Mouse (Mus musculus): ENCODE measurements around the gene Thbd. TPM values are rescaled to one million over a fixed set of nuclear protein-coding genes. Genes with fewer than 3 reads are reported as not detected.
A peak's percentile ranks its signal among the peaks of the same experiment; 100 is the strongest.

The Thbd gene
- polyA plus RNA-seq, 1 experiment from 2014 or later = 18.3 TPM

GRCm38 (mm10) chr2:148397015-148397783 is 10.8 kb downstream of the Thbd start:
- no peak overlapping the region for H3K4me3 ChIP-seq (ENCODE audit: low read depth, low read length)
- H3K9ac ChIP-seq (ENCODE audit: low read depth, low read length) = no peak overlapping the region
- H3K4me2 ChIP-seq (replicated peaks; ENCODE audit: low read depth) = no peak overlapping the region
- H3K27ac ChIP-seq (ENCODE audit: low read depth, low read length) = no peak overlapping the region
- peaks cover 7% of the 10 kb centered on the region for H3K27me3 ChIP-seq (replicated peaks; ENCODE audit: control insufficient read depth, insufficient read depth, low read length)
- H3K9me3 ChIP-seq (ENCODE audit: control insufficient read depth) = no peaks in the 10 kb centered on the region
- no peak for TF ChIP-seq CTCF (IDR thresholded peaks at IDR 0.05; ENCODE audit: low read depth)
- H3K36me3 ChIP-seq (ENCODE audit: control insufficient read depth, insufficient read depth) = no peaks in the 10 kb centered on the region
- ATAC-seq = no peak
- peaks cover 11% of the 10 kb centered on the region; the same call in 1 of the 2 replicates for H3K4me1 ChIP-seq (replicated peaks; ENCODE audit: control insufficient read depth, insufficient read depth, low read length)
- 47% methylated on average over 11 of the region's 11 CpGs for WGBS

DNA sequence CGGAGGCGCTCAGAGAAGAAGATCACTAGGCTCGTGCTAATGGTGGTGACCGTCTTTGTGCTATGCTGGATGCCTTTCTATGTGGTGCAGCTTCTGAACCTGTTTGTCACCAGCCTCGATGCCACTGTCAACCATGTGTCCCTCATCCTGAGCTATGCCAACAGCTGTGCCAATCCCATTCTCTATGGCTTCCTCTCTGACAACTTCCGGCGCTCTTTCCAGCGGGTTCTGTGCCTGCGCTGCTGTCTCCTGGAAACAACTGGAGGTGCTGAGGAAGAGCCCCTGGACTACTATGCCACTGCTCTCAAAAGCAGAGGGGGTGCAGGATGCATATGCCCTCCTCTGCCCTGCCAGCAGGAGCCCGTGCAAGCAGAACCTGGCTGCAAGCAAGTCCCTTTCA is 11.8 kb downstream of the Thbd start:
- Histone ChIP-seq H3K27ac (ENCODE audit: low read depth, low read length) (no peak overlapping the region), H3K4me2 (replicated peaks; ENCODE audit: low read depth) (peak overlapping the region; percentile 90), H3K9ac (ENCODE audit: low read depth, low read length) (no peak overlapping the region), H3K27me3 (replicated peaks; ENCODE audit: control insufficient read depth, insufficient read depth, low read length) (peaks cover 7% of the 10 kb centered on the region), H3K4me1 (replicated peaks; ENCODE audit: control insufficient read depth, insufficient read depth, low read length) (peaks cover 11% of the 10 kb centered on the region; the same call in 1 of the 2 replicates), H3K4me3 (ENCODE audit: low read depth, low read length) (no peak overlapping the region), H3K36me3 (ENCODE audit: control insufficient read depth, insufficient read depth) (no peaks in the 10 kb centered on the region), H3K9me3 (ENCODE audit: control insufficient read depth) (no peaks in the 10 kb centered on the region)
- 70% methylated on average over 10 of the region's 10 CpGs for WGBS
- no peak for TF ChIP-seq CTCF (IDR thresholded peaks at IDR 0.05; ENCODE audit: low read depth)
- no peak for ATAC-seq

DNA sequence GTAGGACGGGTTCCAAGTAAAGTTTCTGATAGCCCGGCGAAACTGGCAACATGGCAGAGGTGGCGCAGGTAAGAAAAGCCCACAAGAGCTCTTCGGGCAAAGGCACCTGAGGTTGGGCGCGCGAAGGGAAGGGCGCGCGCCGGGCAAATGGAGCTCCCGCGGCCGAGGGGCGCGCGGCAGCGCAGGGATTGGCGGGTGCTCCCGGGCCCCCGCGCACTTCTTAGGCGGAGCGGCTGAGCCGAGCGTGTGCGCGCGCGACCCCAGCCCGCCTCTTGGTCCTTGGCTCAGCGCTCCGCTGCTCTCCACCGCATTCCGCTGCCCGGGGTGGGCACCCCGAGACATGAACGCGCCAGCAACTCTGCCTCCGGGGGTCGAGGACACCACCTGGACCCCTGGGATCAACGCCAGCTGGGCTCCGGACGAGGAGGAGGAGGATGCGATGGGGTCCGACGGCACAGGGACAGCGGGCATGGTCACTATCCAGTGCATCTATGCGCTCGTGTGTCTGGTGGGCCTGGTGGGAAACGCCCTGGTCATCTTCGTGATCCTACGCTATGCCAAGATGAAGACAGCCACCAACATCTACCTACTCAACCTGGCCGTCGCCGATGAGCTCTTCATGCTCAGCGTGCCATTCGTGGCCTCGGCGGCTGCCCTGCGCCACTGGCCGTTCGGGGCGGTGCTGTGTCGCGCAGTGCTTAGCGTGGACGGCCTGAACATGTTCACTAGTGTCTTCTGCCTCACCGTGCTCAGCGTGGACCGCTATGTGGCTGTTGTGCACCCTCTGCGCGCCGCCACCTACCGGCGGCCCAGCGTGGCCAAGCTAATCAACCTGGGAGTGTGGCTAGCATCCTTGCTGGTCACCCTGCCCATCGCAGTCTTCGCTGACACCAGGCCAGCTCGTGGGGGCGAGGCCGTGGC is 12.6 kb downstream of the Thbd start, which contains the start of gene Sstr4:
Sstr4 (plus strand) TSS at position 214 of the 921 bp plus-strand sequence.
- peak within 1 kb of the TSS; percentile 90 for H3K4me2 ChIP-seq (replicated peaks; ENCODE audit: low read depth)
- no peaks in the 10 kb centered on the region for H3K9me3 ChIP-seq (ENCODE audit: control insufficient read depth)
- peak; percentile 87 for TF ChIP-seq CTCF (IDR thresholded peaks at IDR 0.05; ENCODE audit: low read depth)
- ATAC-seq = peak; percentile 72
- peaks cover 7% of the 10 kb centered on the region for H3K27me3 ChIP-seq (replicated peaks; ENCODE audit: control insufficient read depth, insufficient read depth, low read length)
- peak within 1 kb of the TSS; percentile 47 for H3K4me3 ChIP-seq (ENCODE audit: low read depth, low read length)
- peaks cover 11% of the 10 kb centered on the region; the same call in 1 of the 2 replicates for H3K4me1 ChIP-seq (replicated peaks; ENCODE audit: control insufficient read depth, insufficient read depth, low read length)
- H3K27ac ChIP-seq (ENCODE audit: low read depth, low read length) = no peak within 1 kb of the TSS
- peak within 1 kb of the TSS; percentile 34 for H3K9ac ChIP-seq (ENCODE audit: low read depth, low read length)
- no peaks in the 10 kb centered on the region for H3K36me3 ChIP-seq (ENCODE audit: control insufficient read depth, insufficient read depth)
- 4% methylated on average over 80 of the region's 83 CpGs for WGBS

GRCm38 (mm10) chr2:148393846-148394245 is 14.1 kb downstream of the Thbd start:
- Histone ChIP-seq H3K4me2 (replicated peaks; ENCODE audit: low read depth) (no peak overlapping the region), H3K27ac (ENCODE audit: low read depth, low read length) (peak overlapping the region; percentile 35; the same call in 1 of the 2 replicates), H3K9ac (ENCODE audit: low read depth, low read length) (no peak overlapping the region), H3K4me3 (ENCODE audit: low read depth, low read length) (no peak overlapping the region), H3K9me3 (ENCODE audit: control insufficient read depth) (no peaks in the 10 kb centered on the region), H3K4me1 (replicated peaks; ENCODE audit: control insufficient read depth, insufficient read depth, low read length) (peaks cover 11% of the 10 kb centered on the region; the same call in 1 of the 2 replicates), H3K36me3 (ENCODE audit: control insufficient read depth, insufficient read depth) (no peaks in the 10 kb centered on the region), H3K27me3 (replicated peaks; ENCODE audit: control insufficient read depth, insufficient read depth, low read length) (peaks cover 7% of the 10 kb centered on the region)
- TF ChIP-seq CTCF (IDR thresholded peaks at IDR 0.05; ENCODE audit: low read depth) = no peak
- ATAC-seq = no peak

- peak; percentile 71 for ATAC-seq
- no peak overlapping the region for H3K4me3 ChIP-seq (ENCODE audit: low read depth, low read length)
- H3K27me3 ChIP-seq (replicated peaks; ENCODE audit: control insufficient read depth, insufficient read depth, low read length) = peaks cover 7% of the 10 kb centered on the region
- H3K9ac ChIP-seq (ENCODE audit: low read depth, low read length) = no peak overlapping the region
- H3K36me3 ChIP-seq (ENCODE audit: control insufficient read depth, insufficient read depth) = no peaks in the 10 kb centered on the region
- no peak for TF ChIP-seq CTCF (IDR thresholded peaks at IDR 0.05; ENCODE audit: low read depth)
- WGBS = 45% methylated on average over 1 of the region's 1 CpGs
- H3K27ac ChIP-seq (ENCODE audit: low read depth, low read length) = peak overlapping the region; percentile 35; the same call in 1 of the 2 replicates
- H3K9me3 ChIP-seq (ENCODE audit: control insufficient read depth) = no peaks in the 10 kb centered on the region
- no peak overlapping the region for H3K4me2 ChIP-seq (replicated peaks; ENCODE audit: low read depth)
- 0 out of 2 replicates have a peak, but pooled peaks cover 8% of the 10 kb centered on the region for H3K4me1 ChIP-seq (replicated peaks; ENCODE audit: control insufficient read depth, insufficient read depth, low read length)
These were observed 14.8 kb downstream of the Thbd start for GRCm38 (mm10) chr2:148393149-148393548.

All from intestine, postnatal 0 days (tissue).